Mouse (Mus musculus): ENCODE data around the gene 9330159F19Rik. TPM values are rescaled to one million over a fixed set of nuclear protein-coding genes. Genes with fewer than 3 reads are reported as not detected.

9330159F19Rik gene
- polyA plus RNA-seq (2015; fragmentation: Nextera tagmentation; extraction: Ambion mirVana), result 22.8 and 23.1 TPM in 2 replicates

DNA sequence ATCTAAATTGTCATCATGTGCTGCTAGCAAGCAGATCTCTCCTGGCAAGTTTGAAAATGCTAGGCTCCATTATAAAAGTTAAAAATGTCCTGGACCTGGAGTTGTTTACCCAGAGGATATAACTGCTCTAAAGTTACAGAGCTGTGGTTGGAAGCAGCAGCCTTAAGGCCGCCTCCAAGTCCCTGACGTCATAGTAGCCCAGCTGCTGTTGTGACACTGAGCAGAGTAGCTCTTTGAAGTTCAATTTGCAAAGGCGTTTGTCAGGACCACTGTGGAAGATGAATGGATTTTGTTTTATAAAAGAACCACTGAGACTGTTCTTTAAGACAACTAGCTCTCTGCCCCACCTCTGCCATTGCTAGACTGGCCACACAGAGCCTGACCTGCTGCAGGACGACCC, at the start of gene 9330159F19Rik:
Gene 9330159F19Rik (plus strand): TSS at position 154 of the 400 bp plus-strand sequence.
- Histone ChIP-seq H3K27me3 (no peaks in the 10 kb centered on the region), H3K4me3 (no peak within 1 kb of the TSS), H3K4me1 (peaks cover 28% of the 10 kb centered on the region), H3K36me3 (ENCODE audit: poor library complexity, severe bottlenecking) (0 out of 2 replicates have a peak, but pooled peaks cover 3% of the 10 kb centered on the region), H3K4me2 (peak within 1 kb of the TSS; percentile 14; the same call in 1 of the 2 replicates), H3K27ac (peak within 1 kb of the TSS; percentile 41; the same call in 1 of the 2 replicates), H3K9me3 (replicated peaks) (no peaks in the 10 kb centered on the region), H3K9ac (no peak within 1 kb of the TSS)
- ATAC-seq, result peak; percentile 90
- WGBS, result 1% methylated on average over 4 of the region's 4 CpGs

DNA sequence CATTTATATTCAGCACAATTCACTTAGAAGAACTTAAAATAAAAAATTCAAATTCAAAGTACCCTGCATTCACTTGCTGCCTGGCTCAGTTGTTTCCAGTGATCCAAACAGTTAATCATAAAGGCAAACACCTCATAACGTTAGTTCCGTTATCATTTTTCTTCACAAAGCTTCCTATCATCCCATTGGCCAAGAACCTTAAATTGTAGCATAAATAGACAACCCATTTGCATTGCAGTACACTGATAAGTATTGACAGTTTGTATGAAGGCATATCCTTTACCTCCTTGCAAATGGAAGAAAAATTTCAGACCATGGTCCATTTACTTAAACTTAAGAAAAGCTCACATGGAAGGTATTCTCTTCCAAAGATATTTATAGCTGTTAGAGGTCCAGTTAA, 49.7 kb upstream of the 9330159F19Rik start:
- Histone ChIP-seq H3K9me3 (replicated peaks) (no peaks in the 10 kb centered on the region), H3K4me1 (no peaks in the 10 kb centered on the region), H3K27ac (no peak overlapping the region), H3K4me3 (no peak overlapping the region), H3K36me3 (ENCODE audit: poor library complexity, severe bottlenecking) (peaks cover 64% of the 10 kb centered on the region), H3K27me3 (no peaks in the 10 kb centered on the region), H3K9ac (no peak overlapping the region), H3K4me2 (no peak overlapping the region)
- no peak for ATAC-seq
- WGBS, result 97% methylated on average over 2 of the region's 2 CpGs

DNA sequence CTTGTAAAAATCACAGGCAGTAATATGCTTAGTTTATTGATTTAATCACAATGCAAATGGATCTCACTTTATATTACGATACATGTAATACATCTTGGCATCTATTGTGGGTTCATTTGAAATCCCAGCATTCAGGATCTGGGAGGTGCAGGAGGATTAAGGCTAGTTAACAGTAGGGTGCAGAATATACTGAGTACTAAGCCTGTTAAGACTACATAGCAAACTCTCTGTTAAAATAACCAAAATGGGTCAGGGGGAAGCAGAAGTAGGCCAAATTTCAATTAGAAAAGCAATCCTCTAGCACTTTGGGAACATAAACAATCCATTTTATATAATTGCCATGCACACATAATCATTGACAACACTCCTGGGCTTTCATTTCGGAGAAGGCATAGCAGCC, 37.6 kb upstream of the 9330159F19Rik start:
- peaks cover 55% of the 10 kb centered on the region for H3K36me3 ChIP-seq (ENCODE audit: poor library complexity, severe bottlenecking)
- no peak overlapping the region for H3K4me3 ChIP-seq
- H3K4me2 ChIP-seq, result no peak overlapping the region
- peaks cover 18% of the 10 kb centered on the region for H3K4me1 ChIP-seq
- WGBS, result 90% methylated on average over 2 of the region's 2 CpGs
- no peak overlapping the region for H3K9ac ChIP-seq
- H3K9me3 ChIP-seq (replicated peaks), result peaks cover 12% of the 10 kb centered on the region
- no peak for ATAC-seq
- H3K27me3 ChIP-seq, result no peaks in the 10 kb centered on the region
- H3K27ac ChIP-seq, result no peak overlapping the region

DNA sequence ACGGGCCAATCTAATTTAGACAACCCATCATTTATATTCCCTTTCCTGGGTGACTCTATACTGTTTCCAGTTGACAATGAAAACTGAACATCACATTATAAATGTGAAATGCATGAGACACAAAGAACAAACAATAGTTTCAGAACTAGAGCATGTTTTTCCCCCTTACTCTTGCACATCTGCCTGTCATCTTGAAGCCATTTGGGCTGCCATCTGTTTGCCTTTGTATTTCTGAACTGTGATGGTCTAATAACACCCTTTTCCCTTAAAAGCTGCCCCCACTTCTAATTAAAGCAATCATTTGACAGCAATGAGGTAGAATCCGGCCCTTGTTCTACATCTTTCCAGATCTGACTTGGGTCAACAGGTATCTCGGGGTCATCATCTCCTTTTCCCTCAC, 35.8 kb upstream of the 9330159F19Rik start:
- 75% methylated on average over 3 of the region's 3 CpGs for WGBS
- H3K36me3 ChIP-seq (ENCODE audit: poor library complexity, severe bottlenecking), result peaks cover 58% of the 10 kb centered on the region
- no peak overlapping the region for H3K9ac ChIP-seq
- 0 out of 2 replicates have a peak overlapping the region, but pooled peaks have one; percentile 10 for H3K27ac ChIP-seq
- peak; percentile 31; the same call in 1 of the 2 replicates for ATAC-seq
- peaks cover 18% of the 10 kb centered on the region for H3K4me1 ChIP-seq
- H3K4me2 ChIP-seq, result no peak overlapping the region
- H3K9me3 ChIP-seq (replicated peaks), result peaks cover 12% of the 10 kb centered on the region
- H3K4me3 ChIP-seq, result no peak overlapping the region
- H3K27me3 ChIP-seq, result no peaks in the 10 kb centered on the region

DNA sequence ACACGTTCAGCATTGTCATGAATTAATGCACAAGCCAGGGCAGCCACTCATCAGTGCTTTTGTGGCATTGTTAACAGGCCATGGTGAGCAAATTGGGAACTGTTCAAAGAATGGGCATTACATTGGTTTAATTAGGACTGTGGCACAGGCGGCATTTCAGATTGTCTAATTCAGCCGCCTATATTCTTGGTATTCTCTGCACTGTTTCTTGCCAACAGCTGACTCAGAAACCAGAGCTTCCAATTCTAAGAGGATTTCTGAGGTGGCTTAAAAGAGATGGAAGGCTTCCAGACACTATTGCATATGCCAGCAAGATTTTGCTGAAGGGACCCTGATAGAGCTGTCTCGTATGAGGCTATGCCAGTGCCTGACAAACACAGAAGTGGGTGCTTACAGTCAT, 34.5 kb upstream of the 9330159F19Rik start:
- no peaks in the 10 kb centered on the region for H3K27me3 ChIP-seq
- peaks cover 58% of the 10 kb centered on the region for H3K36me3 ChIP-seq (ENCODE audit: poor library complexity, severe bottlenecking)
- 43% methylated on average over 4 of the region's 4 CpGs for WGBS
- no peak overlapping the region for H3K9ac ChIP-seq
- peak; percentile 79 for ATAC-seq
- no peak overlapping the region for H3K4me3 ChIP-seq
- H3K9me3 ChIP-seq (replicated peaks), result 0 out of 2 replicates have a peak, but pooled peaks cover 1% of the 10 kb centered on the region
- H3K27ac ChIP-seq, result no peak overlapping the region
- H3K4me2 ChIP-seq, result no peak overlapping the region
- H3K4me1 ChIP-seq, result peaks cover 18% of the 10 kb centered on the region

DNA sequence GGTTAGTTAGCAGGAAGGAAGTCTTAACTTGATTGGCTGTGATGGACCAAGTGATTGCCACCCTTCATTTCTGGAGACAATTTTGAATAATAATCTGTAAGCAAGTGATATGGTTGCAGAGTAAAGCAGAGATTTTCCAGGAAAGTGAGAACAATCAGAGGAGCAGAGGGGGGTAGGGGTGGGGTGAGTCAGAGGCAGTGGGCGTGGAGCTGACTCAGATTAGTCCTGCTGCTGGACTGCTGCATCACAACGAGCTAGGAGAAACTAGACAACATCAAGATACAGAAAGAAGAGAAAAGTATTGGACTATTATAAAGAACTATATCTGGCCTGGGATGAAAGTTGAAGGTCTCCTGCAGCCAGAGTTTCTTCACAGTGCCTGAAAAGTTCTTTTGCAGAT, 33.4 kb upstream of the 9330159F19Rik start:
- Histone ChIP-seq H3K27me3 (no peaks in the 10 kb centered on the region), H3K4me1 (peaks cover 18% of the 10 kb centered on the region), H3K27ac (no peak overlapping the region), H3K4me3 (no peak overlapping the region), H3K4me2 (no peak overlapping the region), H3K9ac (no peak overlapping the region), H3K9me3 (replicated peaks) (no peaks in the 10 kb centered on the region), H3K36me3 (ENCODE audit: poor library complexity, severe bottlenecking) (peaks cover 58% of the 10 kb centered on the region)
- no peak for ATAC-seq
- 46% methylated on average over 2 of the region's 2 CpGs for WGBS

DNA sequence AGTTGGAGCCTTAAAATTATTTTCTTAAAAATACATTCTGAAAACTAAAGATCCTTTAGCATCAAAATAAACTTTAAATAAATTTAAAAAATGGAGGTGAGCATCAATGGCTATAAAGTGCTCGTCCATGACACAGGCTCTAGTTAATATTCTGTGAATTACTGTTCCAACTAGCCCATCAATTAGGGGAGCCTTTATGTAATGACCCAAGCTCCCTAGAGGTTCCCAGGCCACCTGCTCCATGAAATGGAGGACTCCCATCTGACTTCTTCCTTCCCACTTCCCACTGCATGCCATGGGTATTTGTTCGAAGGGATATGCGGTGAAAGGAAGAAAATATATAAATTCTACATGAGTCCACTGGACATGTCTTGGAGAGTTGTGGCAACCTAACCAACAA, 31.2 kb upstream of the 9330159F19Rik start:
- H3K4me2 ChIP-seq, result no peak overlapping the region
- 85% methylated on average over 3 of the region's 3 CpGs for WGBS
- no peak overlapping the region for H3K27ac ChIP-seq
- peaks cover 55% of the 10 kb centered on the region for H3K36me3 ChIP-seq (ENCODE audit: poor library complexity, severe bottlenecking)
- no peak for ATAC-seq
- peaks cover 18% of the 10 kb centered on the region for H3K4me1 ChIP-seq
- no peak overlapping the region for H3K9ac ChIP-seq
- H3K27me3 ChIP-seq, result no peaks in the 10 kb centered on the region
- no peaks in the 10 kb centered on the region for H3K9me3 ChIP-seq (replicated peaks)
- H3K4me3 ChIP-seq, result no peak overlapping the region

DNA sequence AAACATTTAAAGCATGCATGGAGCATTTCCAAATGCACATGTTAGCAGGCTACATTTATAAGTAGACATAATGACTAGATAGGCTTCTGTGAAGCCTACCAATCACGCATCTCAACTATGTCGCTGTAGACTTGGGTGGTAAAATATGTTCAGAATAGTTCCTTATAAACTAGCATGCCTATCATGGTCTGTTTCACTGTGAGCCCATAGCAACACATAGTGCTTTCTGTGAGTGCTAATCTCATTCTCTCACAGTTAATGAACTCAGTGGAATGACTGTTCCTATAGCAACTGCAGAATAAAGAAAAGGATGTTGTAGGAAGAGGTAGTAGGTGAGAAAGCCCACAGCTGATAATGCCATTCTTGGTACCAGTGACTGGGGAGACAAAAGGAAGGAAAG, 30.4 kb upstream of the 9330159F19Rik start:
- no peak overlapping the region for H3K4me2 ChIP-seq
- peaks cover 48% of the 10 kb centered on the region for H3K36me3 ChIP-seq (ENCODE audit: poor library complexity, severe bottlenecking)
- no peak for ATAC-seq
- H3K27ac ChIP-seq, result no peak overlapping the region
- H3K4me3 ChIP-seq, result no peak overlapping the region
- peaks cover 11% of the 10 kb centered on the region for H3K4me1 ChIP-seq
- no peak overlapping the region for H3K9ac ChIP-seq
- 48% methylated on average over 2 of the region's 2 CpGs for WGBS
- H3K27me3 ChIP-seq, result no peaks in the 10 kb centered on the region
- no peaks in the 10 kb centered on the region for H3K9me3 ChIP-seq (replicated peaks)

DNA sequence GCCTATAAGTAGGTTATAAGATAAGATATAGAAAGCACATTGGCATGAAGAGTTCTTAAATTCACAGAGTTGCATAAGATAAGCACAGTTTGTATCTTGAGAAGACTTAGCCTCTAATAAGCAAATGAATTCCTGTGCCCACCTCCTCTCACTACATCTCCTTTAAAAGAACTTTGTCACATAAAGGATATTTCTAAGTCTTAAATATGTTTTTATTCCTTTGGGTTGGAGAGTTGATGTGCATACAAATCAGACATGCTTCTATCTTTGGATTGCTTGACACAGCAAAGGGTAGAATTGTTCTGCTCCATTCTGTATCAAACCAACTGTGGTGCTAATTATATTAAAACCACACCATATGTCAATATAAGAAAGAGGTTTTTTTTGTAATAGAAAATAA, 17.6 kb upstream of the 9330159F19Rik start:
- H3K27me3 ChIP-seq, result no peaks in the 10 kb centered on the region
- no peak overlapping the region for H3K27ac ChIP-seq
- no peaks in the 10 kb centered on the region for H3K4me1 ChIP-seq
- H3K36me3 ChIP-seq (ENCODE audit: poor library complexity, severe bottlenecking), result peaks cover 59% of the 10 kb centered on the region
- 0 out of 2 replicates have a peak, but pooled peaks cover 12% of the 10 kb centered on the region for H3K9me3 ChIP-seq (replicated peaks)
- no peak overlapping the region for H3K4me3 ChIP-seq
- no peak for ATAC-seq
- no peak overlapping the region for H3K9ac ChIP-seq
- H3K4me2 ChIP-seq, result no peak overlapping the region

DNA sequence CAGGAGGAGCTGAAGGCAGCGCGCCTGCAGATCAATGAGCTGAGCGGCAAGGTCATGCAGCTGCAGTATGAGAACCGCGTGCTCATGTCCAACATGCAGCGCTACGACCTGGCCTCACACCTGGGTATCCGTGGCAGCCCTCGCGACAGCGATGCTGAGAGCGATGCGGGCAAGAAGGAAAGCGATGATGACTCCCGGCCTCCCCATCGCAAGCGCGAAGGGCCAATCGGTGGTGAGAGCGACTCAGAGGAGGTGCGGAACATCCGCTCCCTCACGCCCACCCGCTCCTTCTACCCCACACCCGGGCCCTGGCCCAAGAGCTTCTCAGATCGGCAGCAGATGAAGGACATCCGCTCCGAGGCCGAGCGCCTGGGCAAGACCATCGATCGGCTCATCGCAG, 14.6 kb upstream of the 9330159F19Rik start:
- WGBS, result 97% methylated on average over 33 of the region's 33 CpGs
- Histone ChIP-seq H3K4me1 (no peaks in the 10 kb centered on the region), H3K27ac (no peak overlapping the region), H3K36me3 (ENCODE audit: poor library complexity, severe bottlenecking) (peaks cover 67% of the 10 kb centered on the region), H3K4me3 (no peak overlapping the region), H3K9me3 (replicated peaks) (0 out of 2 replicates have a peak, but pooled peaks cover 12% of the 10 kb centered on the region), H3K27me3 (no peaks in the 10 kb centered on the region), H3K4me2 (no peak overlapping the region), H3K9ac (no peak overlapping the region)
- peak; percentile 28; the same call in 1 of the 2 replicates for ATAC-seq

DNA sequence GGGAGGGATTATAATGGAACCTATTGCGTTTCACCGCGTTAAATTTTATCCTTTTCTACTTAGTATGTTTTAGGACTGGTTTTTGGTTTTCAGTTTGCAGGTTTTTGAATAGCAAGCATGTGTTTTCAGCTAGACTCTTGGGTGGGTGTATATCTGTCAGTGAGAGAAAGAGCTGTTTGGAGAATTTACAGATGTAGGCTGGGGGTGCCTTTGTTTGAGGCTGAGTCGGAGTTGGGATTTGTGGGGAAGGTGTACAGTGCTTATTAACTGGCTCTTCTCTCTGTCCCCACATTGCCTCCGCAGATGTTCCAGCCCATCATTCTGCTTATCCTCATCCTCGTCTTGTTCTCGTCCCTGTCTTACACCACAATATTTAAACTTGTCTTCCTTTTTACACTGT, 12.8 kb upstream of the 9330159F19Rik start, which contains the start of gene Gm49353:
Gene Gm49353 (plus strand): TSS at position 313 of the 400 bp plus-strand sequence.
- H3K27me3 ChIP-seq, result no peaks in the 10 kb centered on the region
- no peak within 1 kb of the TSS for H3K9ac ChIP-seq
- H3K4me2 ChIP-seq, result no peak within 1 kb of the TSS
- WGBS, result 95% methylated on average over 7 of the region's 7 CpGs
- ATAC-seq, result no peak
- peaks cover 71% of the 10 kb centered on the region for H3K36me3 ChIP-seq (ENCODE audit: poor library complexity, severe bottlenecking)
- 0 out of 2 replicates have a peak, but pooled peaks cover 12% of the 10 kb centered on the region for H3K9me3 ChIP-seq (replicated peaks)
- H3K4me1 ChIP-seq, result no peaks in the 10 kb centered on the region
- H3K27ac ChIP-seq, result no peak within 1 kb of the TSS
- H3K4me3 ChIP-seq, result no peak within 1 kb of the TSS

DNA sequence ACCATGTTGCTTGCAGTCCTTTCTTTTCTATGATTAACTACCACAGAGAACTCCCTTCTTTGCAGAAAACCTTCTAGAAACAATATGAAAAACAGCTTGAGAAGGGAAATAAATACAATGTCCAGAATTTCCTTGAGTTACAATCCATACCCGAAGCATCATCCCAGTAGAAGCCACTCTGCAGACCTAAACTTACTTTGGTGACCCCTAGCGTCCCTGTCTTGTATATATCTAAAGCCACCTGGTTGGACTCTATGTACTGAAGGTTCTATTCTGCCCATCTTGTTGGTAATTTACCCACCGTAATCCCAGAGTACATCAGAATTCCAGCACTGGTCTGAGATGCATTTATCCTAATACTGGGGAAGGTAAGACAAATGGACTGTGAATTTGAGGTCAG, 11.6 kb upstream of the 9330159F19Rik start:
- Histone ChIP-seq H3K9me3 (replicated peaks) (0 out of 2 replicates have a peak, but pooled peaks cover 12% of the 10 kb centered on the region), H3K36me3 (ENCODE audit: poor library complexity, severe bottlenecking) (peaks cover 70% of the 10 kb centered on the region), H3K4me3 (no peak overlapping the region), H3K27ac (no peak overlapping the region), H3K4me2 (no peak overlapping the region), H3K27me3 (no peaks in the 10 kb centered on the region), H3K4me1 (no peaks in the 10 kb centered on the region), H3K9ac (no peak overlapping the region)
- 79% methylated on average over 3 of the region's 3 CpGs for WGBS
- ATAC-seq, result no peak

DNA sequence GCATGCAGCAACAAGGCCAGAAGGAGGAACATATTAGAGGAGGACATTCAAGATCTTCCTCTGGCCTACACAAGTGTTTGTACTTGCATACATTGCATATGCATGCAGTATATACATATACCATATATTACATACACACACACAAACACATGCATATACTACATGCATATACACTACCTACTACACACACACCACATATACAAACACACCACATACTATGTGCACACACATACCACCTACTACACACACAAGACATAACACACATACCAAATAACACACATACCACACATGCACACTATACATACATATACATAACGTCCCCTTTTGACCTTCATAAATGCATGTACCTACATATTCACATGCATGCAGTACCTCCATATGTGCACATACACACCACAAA, 10.8 kb upstream of the 9330159F19Rik start:
- ATAC-seq, result no peak
- H3K9me3 ChIP-seq (replicated peaks), result 0 out of 2 replicates have a peak, but pooled peaks cover 12% of the 10 kb centered on the region
- WGBS, result 95% methylated on average over 1 of the region's 1 CpGs
- H3K36me3 ChIP-seq (ENCODE audit: poor library complexity, severe bottlenecking), result peaks cover 63% of the 10 kb centered on the region
- no peak overlapping the region for H3K4me3 ChIP-seq
- no peaks in the 10 kb centered on the region for H3K27me3 ChIP-seq
- no peaks in the 10 kb centered on the region for H3K4me1 ChIP-seq
- no peak overlapping the region for H3K4me2 ChIP-seq
- no peak overlapping the region for H3K27ac ChIP-seq
- no peak overlapping the region for H3K9ac ChIP-seq

Measured in forebrain, embryonic 13.5 days (tissue).